Comparison of ENCODE assay signal across 12 mouse cellular contexts in the genomic region with DNA sequence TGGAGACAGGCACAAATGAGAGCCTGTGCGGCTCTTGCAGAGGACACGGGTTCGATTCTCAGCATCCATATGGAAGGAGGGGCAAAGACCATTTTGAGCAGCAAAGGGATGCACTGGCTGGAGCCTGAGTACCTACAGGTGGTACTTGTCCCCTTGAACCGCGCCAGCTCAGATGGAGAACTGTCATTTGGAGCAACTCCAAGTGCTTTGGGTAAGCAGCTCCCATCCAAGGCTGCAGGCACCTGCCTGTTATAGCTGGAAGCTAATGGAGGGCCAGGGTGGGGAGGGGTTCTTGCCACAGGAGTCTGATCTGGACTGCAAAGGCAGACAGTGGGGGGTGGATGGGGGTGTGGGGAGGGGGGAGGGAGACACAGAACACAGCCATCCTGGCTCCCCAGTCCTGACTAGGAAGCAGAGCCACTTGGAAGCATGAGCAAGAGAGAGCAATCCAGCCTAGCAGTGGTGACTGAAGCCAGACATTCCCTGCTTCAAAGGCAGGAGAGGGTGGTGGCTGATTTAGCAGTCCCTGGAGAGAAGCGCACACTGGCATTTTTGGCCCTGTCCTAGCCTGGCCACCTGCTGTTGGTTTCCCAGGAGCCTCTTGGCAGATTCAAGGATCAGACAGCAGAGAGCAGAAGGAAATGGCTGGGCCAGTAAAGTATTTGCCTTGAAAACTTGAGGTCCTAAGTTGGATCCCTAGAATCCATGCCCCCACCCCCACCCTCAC.
DNase-seq lines count a peak whose midpoint lies in the region; ATAC-seq and TF ChIP-seq lines count a peak whose summit lies in the region.
"Had no signal": no experiment of that assay in that cellular context is flagged by ENCODE, and none has a peak within 500 bp of the region (broad histone marks: within the 10 kb centered on the region; RNA-seq: fewer than 3 reads in every experiment).

No protein-coding gene starts in this region.

- H3K27me3 ChIP-seq in cerebellum, adult 2 months (ENCODE audit: control insufficient read depth, insufficient read depth, low read length) = no peaks in the 10 kb centered on the region
- H3K27me3 ChIP-seq in hindbrain, embryonic 10.5 days (ENCODE audit: insufficient read depth, poor library complexity, severe bottlenecking) = peaks cover 18% of the 10 kb centered on the region
- no peaks in the 10 kb centered on the region for H3K27me3 ChIP-seq in hindbrain, postnatal 0 days (ENCODE audit: insufficient read depth, low read length)
- H3K27me3 ChIP-seq: liver, embryonic 13.5 days had no signal

- no peak overlapping the region for H3K27ac ChIP-seq in cerebellum, adult 2 months (ENCODE audit: insufficient read depth, low read length)
- peak overlapping the region; percentile 30; the same call in 1 of the 2 replicates for H3K27ac ChIP-seq in hindbrain, embryonic 10.5 days
- no peak overlapping the region for H3K27ac ChIP-seq in hindbrain, postnatal 0 days
- H3K27ac ChIP-seq: liver, embryonic 13.5 days had no signal

- TF ChIP-seq POLR2A in cerebellum, adult 2 months (IDR thresholded peaks at IDR 0.05; ENCODE audit: borderline replicate concordance, insufficient read depth, low read length) = no peak
- TF ChIP-seq POLR2A in brain, embryonic 14.5 days (IDR thresholded peaks at IDR 0.05; ENCODE audit: borderline replicate concordance, extremely low read depth, insufficient read depth, insufficient read length, poor library complexity, severe bottlenecking) = no peak

- H3K4me2 ChIP-seq in hindbrain, postnatal 0 days (ENCODE audit: low read depth, low read length) = no peak overlapping the region
- H3K4me2 ChIP-seq: liver, embryonic 13.5 days had no signal

- no peak overlapping the region for H3K9ac ChIP-seq in hindbrain, postnatal 0 days (replicated peaks; ENCODE audit: low read length)
- H3K9ac ChIP-seq: liver, embryonic 13.5 days had no signal

- WGBS in cerebellum, adult 2 months = 24% methylated on average over 6 of the region's 6 CpGs
- WGBS in hindbrain, embryonic 10.5 days = 66% methylated on average over 6 of the region's 6 CpGs
- 51% methylated on average over 6 of the region's 6 CpGs for WGBS in hindbrain, postnatal 0 days

- no peaks in the 10 kb centered on the region for H3K9me3 ChIP-seq in hindbrain, embryonic 10.5 days
- H3K9me3 ChIP-seq in hindbrain, postnatal 0 days (ENCODE audit: low read length) = no peaks in the 10 kb centered on the region
- H3K9me3 ChIP-seq: liver, embryonic 13.5 days had no signal

- no peaks in the 10 kb centered on the region for H3K36me3 ChIP-seq in hindbrain, embryonic 10.5 days
- no peaks in the 10 kb centered on the region for H3K36me3 ChIP-seq in hindbrain, postnatal 0 days (ENCODE audit: insufficient read depth, low read length)
- H3K36me3 ChIP-seq: liver, embryonic 13.5 days had no signal

- H3K4me3 ChIP-seq in cerebellum, adult 2 months (replicated peaks; ENCODE audit: insufficient read depth, low read depth, low read length) = no peak overlapping the region
- H3K4me3 ChIP-seq in hindbrain, embryonic 10.5 days = no peak overlapping the region
- no peak overlapping the region for H3K4me3 ChIP-seq in hindbrain, postnatal 0 days (ENCODE audit: low read length)
- H3K4me3 ChIP-seq: liver, embryonic 13.5 days had no signal

- peaks cover 48% of the 10 kb centered on the region for H3K4me1 ChIP-seq in cerebellum, adult 2 months (ENCODE audit: control insufficient read depth, insufficient read depth, low read length)
- peaks cover 50% of the 10 kb centered on the region for H3K4me1 ChIP-seq in hindbrain, embryonic 10.5 days (replicated peaks)
- peaks cover 23% of the 10 kb centered on the region for H3K4me1 ChIP-seq in hindbrain, postnatal 0 days (ENCODE audit: insufficient read depth, low read length)

- DNase-seq in cerebellum, adult 2 months = peak; percentile 55 to 61
- DNase-seq in hindbrain, embryonic 10.5 days (ENCODE audit: low spot score) = no peak
- no peak for DNase-seq in hindbrain, postnatal 0 days (ENCODE audit: low spot score)
- DNase-seq in brain, embryonic 14.5 days (ENCODE audit: low read depth) = peak; percentile 56
- peak; percentile 35 for DNase-seq in gastrocnemius, postnatal 10 days
- no peak for DNase-seq in T-cell, adult 2 months (ENCODE audit: low spot score)
- DNase-seq: kidney, adult 9 months; layer of hippocampus, adult 9-11 months; liver, embryonic 13.5 days; lung, postnatal 36 days had no signal

- TF ChIP-seq CTCF in cerebellum, adult 2 months (IDR thresholded peaks at IDR 0.05; ENCODE audit: borderline replicate concordance, insufficient read depth, low read depth, low read length) = no peak
- no peak for TF ChIP-seq CTCF in hindbrain, postnatal 0 days (IDR thresholded peaks at IDR 0.05; ENCODE audit: low read depth)
- TF ChIP-seq CTCF in brain, embryonic 14.5 days (IDR thresholded peaks at IDR 0.05; ENCODE audit: borderline replicate concordance, extremely low read depth, insufficient read depth, insufficient read length) = no peak

- no peak for ATAC-seq in cerebellum, adult (ENCODE audit: insufficient number of reproducible peaks, low FRiP score, low TSS enrichment)
- no peak for ATAC-seq in hindbrain, postnatal 0 days
- ATAC-seq in monocyte, adult 5-6 weeks (replicated peaks; ENCODE audit: insufficient number of reproducible peaks, low FRiP score, low TSS enrichment, poor library complexity, severe bottlenecking) = no peak

Comparison
In these comparisons a context has a peak if more than half of its experiments do, and no peak if none do; other contexts are left out.
1. DNase-seq: peak in cerebellum, adult 2 months (2 of 2), brain, embryonic 14.5 days (single experiment) and gastrocnemius, postnatal 10 days (single experiment); none in hindbrain, embryonic 10.5 days (single experiment), hindbrain, postnatal 0 days (single experiment) and T-cell, adult 2 months (single experiment).